Mouse (Mus musculus) urinary bladder, postnatal 4 days (tissue): Measurements from ENCODE around the gene Mga.

Experiments
- DNase-seq, 2 experiments: peaks; one replicate each; pipeline ENCODE4 v3.0.0; 2021 to 2022; ENCODE audit warnings: low spot score in 2 of 2

Gene Mga

GRCm38 (mm10) chr2:119897090-119897732 lies at the start of gene Mga:
Mga (plus strand) TSS chr2:119897228.
- peak; percentile 96 to 97 for DNase-seq

- no peak for DNase-seq
These were observed 43.2 kb upstream of the Mga start for GRCm38 (mm10) chr2:119853811-119854210.

DNA sequence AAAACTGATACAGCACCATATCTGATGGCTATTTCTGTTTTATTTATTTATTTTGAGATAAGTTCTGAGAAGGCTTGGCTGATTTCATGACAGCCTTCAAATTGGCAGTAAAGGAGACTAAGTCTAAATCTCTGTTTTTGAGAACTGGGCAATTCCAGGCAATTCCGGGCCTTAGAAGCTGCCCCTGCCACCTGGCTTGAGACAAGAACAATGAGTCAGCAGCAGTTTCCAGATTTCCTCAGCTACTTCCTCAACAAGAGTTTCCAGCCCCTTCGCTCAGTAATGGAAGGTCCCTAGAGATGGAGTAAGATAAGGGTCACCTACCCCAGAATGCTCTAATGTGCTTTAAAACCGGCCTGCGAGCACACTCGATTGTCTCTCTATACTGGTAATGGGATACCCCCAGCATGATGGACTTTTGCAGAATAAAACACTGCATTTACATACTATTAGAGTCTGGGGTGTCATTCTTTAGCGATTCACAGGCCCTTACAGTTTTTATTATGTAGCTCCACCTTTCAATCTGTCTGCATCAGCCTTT lies 41.6 kb upstream of the Mga start:
- DNase-seq, result no peak

DNA sequence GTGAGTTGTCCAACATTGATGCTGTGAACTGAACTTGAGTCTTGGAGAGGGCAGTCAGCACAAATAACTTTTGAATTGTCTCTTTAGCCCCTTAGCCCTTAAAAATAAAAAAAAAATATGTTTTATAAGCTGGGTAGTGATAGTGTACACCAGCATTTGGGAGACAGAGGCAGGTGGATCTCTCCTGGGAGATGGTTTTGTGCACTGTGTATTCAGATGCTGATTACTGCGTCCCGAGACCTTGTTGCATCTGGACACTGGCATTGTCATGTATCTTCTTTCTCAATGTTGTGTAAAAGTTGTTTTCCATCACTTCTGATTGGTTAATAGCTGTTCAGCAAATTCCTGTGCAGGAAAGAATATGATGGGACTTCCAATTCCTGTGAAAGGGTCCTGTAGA lies 39.7 kb upstream of the Mga start:
- DNase-seq, result no peak

DNA sequence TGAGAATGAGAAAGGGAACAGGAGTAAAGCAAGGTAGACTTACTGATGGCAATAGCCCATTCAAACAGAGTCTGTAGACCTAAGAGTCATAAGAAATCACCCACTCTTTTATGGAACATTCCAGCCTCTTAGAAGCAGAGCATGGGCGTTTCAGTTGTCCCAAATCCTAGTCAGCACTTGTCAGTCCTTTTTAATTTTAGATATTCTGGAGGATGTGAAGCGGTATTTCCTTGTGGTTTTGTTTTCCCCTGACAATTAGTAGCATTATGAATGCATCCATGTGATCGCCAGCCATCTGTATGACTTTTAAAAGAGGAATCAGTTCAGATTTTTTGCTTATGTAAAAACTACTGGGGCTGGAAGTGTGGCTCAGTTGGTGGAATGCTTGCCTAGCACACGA lies 32.5 kb upstream of the Mga start:
- DNase-seq, result no peak

DNA sequence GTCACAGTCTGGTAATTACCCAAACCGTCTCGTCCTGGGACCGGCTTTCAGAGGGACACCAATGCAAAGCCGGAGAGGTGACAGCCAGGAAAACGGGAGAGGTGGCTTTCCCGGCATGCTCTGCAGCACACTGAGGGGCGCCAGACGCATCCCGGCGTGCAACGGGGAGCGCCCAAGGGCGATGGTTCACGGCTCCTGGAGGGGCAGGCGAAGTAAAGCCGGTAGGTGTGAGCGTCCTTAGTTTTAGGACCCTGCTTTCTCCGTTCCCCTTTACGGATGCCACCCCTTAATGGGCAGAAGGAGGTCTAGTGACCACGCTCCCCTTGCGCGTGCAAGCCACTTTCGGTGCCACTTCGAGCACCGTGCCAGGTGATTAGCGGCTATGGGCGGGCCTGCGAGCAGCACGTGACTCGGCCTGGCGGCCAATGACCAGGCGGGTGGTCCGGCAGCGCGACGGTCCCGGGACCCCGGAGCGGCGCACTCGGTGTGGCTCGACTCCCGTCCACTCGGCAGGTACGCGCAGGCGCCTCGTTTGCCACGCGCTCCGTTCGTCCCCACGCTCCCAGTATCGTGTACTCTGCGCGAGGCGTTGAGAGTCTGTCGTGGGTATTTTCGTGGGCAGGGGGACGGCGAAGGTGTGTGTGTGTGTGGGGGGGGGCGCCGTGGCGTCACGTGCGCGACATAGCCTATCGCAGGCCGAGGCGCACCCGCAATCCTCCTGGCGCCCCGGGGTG lies 24.5 kb upstream of the Mga start:
- DNase-seq, result peak; percentile 67 to 68

GRCm38 (mm10) chr2:119873105-119873464 lies 23.9 kb upstream of the Mga start:
- peak; percentile 88 to 91 for DNase-seq

DNA sequence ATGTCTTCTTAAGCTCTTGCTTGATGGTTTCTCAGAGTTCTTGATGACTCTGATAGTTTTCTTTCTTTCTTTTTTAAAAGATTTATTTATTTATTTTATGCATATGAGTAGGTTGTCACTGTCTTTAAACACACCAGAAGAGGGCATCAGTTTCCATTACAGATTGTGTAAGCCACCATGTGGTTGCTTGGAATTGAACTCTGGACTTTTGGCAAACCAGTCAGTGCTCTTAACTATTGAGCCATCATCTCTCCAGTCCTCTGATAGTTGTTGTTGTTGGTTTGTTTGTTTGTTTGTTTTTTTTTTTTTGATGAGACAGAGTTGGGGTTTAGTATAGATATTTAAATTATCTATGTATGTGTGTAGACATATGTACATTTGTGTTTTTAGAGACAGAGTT lies 21.0 kb upstream of the Mga start:
- no peak for DNase-seq

DNA sequence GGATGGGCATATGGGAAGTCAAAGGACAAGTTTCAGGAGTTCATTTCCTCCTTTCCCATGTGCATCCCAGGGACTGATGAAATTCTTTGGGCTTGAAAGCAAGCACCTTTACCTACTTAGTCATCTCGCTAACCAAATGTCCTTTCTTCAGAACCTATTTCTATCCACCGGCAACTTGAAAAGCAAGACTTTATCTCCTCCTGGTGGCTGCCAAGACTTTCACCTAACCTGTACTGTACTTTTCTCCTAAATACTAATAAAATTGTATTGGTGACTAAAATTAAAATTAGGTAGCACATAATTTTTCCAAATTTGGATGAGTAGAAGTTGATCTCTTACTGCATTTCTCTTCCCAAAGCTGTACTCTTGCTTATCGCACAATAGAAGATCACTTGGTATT lies 9.8 kb upstream of the Mga start:
- no peak for DNase-seq

DNA sequence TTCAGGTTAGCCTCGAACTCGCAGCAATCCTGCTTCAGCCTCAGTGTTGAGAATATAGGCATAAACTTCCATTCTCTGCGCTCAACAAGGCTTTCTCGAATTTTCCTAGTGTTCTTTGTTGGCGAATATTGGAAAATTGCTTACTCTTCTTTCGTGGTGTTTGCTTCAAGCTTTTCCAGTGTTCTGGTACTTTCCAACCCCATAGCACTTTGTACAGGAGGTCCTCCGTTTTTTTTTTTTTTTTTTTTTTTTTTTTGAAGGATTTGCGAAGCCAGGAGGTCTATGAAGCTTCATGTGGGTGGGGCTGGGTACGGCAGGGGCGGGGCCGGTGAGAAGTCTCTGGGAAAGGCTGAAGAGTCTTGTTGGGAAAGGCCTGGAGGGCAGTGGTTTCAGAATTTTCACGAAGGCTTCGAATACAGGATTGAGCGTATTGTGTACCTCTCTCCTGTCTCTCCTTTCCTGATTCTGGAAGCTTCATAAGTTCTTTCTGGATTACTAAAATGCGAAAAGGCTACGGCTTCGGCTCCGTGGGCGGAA lies 407 bp upstream of the Mga start:
- DNase-seq, result peak in 1 of 2 experiments; percentile 59

DNA sequence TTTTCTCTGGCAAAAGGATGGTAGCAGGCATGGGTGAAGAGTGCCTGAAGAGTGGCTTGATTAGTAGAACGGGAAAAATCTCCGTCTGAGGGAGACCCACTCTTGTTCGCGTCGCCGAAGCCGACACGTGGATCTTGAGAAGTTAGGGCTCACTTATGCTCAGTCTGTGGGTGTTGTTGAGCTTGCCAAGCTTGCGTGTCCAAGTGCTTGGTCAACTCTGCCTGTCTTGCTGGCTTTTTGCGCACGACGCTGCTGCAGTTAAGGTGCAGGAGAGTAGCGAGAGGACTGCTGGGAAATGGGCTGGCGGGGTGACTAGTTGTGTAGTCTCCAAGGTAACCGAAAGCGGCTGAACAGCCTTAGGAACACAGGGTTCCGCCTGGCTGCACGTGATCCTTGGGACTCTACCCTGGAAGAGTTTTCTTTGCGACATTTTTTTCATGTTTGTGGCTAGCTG lies 1.1 kb downstream of the Mga start:
- peak; percentile 48 to 73 for DNase-seq

- DNase-seq, result no peak
These were observed 19.0 kb downstream of the Mga start for GRCm38 (mm10) chr2:119916007-119916406.

DNA sequence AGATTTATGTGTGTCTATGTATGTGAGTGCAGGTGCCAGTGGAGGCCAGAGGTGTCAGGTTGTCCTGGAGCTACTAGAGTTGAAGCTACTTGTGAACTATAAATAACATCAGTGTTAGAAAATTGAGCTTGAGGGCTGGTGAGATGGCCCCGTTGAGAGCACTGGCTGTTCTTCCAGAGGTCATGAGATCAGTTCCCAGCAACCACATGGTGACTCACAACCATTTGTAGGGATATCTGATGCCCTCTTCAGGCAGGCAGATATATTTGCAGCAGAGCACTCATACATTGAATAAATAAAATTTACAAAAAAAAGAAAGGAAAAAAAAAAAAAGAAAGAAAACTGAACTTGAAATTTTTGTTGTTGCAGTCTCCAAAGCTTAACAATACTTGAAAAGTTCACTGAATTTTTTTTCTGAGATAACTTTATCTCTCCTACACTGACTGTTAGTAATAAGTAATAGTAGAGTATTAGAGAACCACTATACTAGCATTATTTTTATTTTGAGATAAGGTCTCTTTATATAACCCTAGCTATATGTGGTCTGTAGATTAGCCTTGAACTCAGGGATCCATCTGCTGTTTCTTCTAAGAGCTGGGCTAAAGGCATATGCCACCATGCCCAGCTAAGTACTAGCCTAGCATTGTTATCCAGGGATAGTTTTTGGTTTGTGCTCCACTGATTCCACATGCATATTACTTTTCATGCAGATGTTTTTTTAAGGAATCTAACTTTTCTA lies 20.8 kb downstream of the Mga start:
- DNase-seq, result no peak

- DNase-seq, result no peak
These were observed 73.5 kb downstream of the Mga start for GRCm38 (mm10) chr2:119970571-119970970.

GRCm38 (mm10) chr2:119971316-119971715 lies 74.3 kb downstream of the Mga start:
- DNase-seq, result no peak

GRCm38 (mm10) chr2:119971837-119972536 lies 75.0 kb downstream of the Mga start:
- DNase-seq, result peak; percentile 94 to 96

DNA sequence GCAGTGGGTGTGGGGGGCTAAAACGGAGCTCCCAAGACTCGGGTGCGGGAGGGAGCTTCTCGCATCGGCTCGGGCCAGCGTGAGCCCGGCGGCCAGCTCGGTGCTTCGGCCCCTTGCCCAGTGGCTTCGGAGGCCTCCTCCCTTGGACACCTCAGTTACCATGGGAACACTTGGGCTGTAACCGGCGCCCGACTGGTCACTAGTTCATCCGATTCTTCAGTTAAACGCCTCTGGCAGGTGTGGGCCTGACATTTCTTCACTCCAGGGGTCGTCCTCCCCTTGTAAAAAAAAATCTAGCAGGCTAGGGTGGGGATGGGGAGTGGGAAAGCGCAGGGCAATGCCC lies 75.5 kb downstream of the Mga start, which contains the start of gene Mapkbp1:
Gene Mapkbp1, plus strand, starts transcription at position 163 of the 343 bp plus-strand sequence.
- no peak for DNase-seq

DNA sequence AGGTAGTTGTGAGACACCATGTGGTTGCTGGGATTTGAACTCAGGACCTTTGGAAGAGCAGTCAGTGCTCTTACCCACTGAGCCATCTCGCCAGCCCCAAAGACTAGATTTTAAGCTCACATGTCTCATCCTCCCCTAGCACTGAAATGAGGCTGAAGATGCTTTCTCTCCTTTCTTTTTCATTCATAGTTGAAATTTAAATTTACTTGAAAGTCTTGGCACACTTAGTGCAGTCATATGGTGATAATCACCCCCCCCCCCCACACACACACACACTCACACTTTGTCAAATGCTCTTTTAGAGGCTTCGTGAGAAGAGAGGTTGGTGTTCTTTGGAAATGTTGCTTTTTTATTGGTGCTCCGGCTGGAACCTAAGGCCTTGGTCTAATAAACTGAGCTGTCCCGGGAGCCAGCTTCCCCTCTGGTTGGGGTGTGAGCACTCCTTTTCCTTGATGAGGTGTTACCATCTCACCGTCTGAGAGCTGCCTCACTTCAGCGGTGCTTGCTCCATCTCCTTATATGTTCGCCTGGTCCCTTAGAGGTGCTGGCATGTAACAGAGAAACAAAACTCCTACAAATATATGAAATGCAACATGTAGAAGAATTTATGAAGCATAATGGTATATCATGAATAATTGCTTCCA lies 83.4 kb downstream of the Mga start:
- DNase-seq, result no peak

- no peak for DNase-seq
These were observed 84.6 kb downstream of the Mga start for GRCm38 (mm10) chr2:119981631-119982030.

- DNase-seq, result no peak
These were observed 88.8 kb downstream of the Mga start for GRCm38 (mm10) chr2:119985871-119986270.

- DNase-seq, result no peak
These were observed 89.3 kb downstream of the Mga start for GRCm38 (mm10) chr2:119986369-119986768.
